Mouse (Mus musculus): ENCODE data around the gene Slc9a3. TPM values are rescaled to one million over a fixed set of nuclear protein-coding genes. Genes with fewer than 3 reads are reported as not detected.

The Slc9a3 gene
- polyA plus RNA-seq, 1 experiment from 2014 or later = 10.3 TPM

GRCm38 (mm10) chr13:74113626-74114191, 7.5 kb upstream of the Slc9a3 start:
- 68% methylated on average over 6 of the region's 6 CpGs for WGBS
- Histone ChIP-seq H3K4me2 (ENCODE audit: low read length) (no peak overlapping the region), H3K36me3 (ENCODE audit: insufficient read depth, low read length) (no peaks in the 10 kb centered on the region), H3K4me3 (replicated peaks; ENCODE audit: low read depth, low read length) (no peak overlapping the region), H3K4me1 (replicated peaks; ENCODE audit: insufficient read depth, low read length) (no peaks in the 10 kb centered on the region), H3K9ac (ENCODE audit: low read depth, low read length) (no peak overlapping the region), H3K27me3 (ENCODE audit: insufficient read depth, low read length) (no peaks in the 10 kb centered on the region), H3K27ac (no peak overlapping the region), H3K9me3 (replicated peaks; ENCODE audit: low read length) (no peaks in the 10 kb centered on the region)
- DNase-seq (ENCODE audit: low spot score) (no peak), ATAC-seq (replicated peaks; ENCODE audit: low FRiP score, low read depth) (no peak; the same call in 1 of the 2 replicates)
- no peak for TF ChIP-seq CTCF (IDR thresholded peaks at IDR 0.05; ENCODE audit: low read depth)

- H3K9me3 ChIP-seq (replicated peaks; ENCODE audit: low read length) = no peaks in the 10 kb centered on the region
- H3K4me2 ChIP-seq (ENCODE audit: low read length) = peak overlapping the region; percentile 56; the same call in 1 of the 2 replicates
- 31% methylated on average over 14 of the region's 14 CpGs for WGBS
- peak overlapping the region; percentile 32 for H3K4me3 ChIP-seq (replicated peaks; ENCODE audit: low read depth, low read length)
- no peaks in the 10 kb centered on the region for H3K36me3 ChIP-seq (ENCODE audit: insufficient read depth, low read length)
- H3K9ac ChIP-seq (ENCODE audit: low read depth, low read length) = peak overlapping the region; percentile 42; the same call in 1 of the 2 replicates
- TF ChIP-seq CTCF (IDR thresholded peaks at IDR 0.05; ENCODE audit: low read depth) = no peak
- peaks cover 14% of the 10 kb centered on the region for H3K27me3 ChIP-seq (ENCODE audit: insufficient read depth, low read length)
- peak; percentile 14 for DNase-seq (ENCODE audit: low spot score)
- H3K27ac ChIP-seq = no peak overlapping the region
- no peaks in the 10 kb centered on the region for H3K4me1 ChIP-seq (replicated peaks; ENCODE audit: insufficient read depth, low read length)
- peak; percentile 52; the same call in 1 of the 2 replicates for ATAC-seq (replicated peaks; ENCODE audit: low FRiP score, low read depth)
Measured at GRCm38 (mm10) chr13:74121795-74122330, 606 bp downstream of the Slc9a3 start.

GRCm38 (mm10) chr13:74122632-74123031, 1.4 kb downstream of the Slc9a3 start:
- H3K4me3 ChIP-seq (replicated peaks; ENCODE audit: low read depth, low read length) = no peak overlapping the region; the same call in 1 of the 2 replicates
- H3K27ac ChIP-seq = no peak overlapping the region
- ATAC-seq (replicated peaks; ENCODE audit: low FRiP score, low read depth) (no peak), DNase-seq (ENCODE audit: low spot score) (no peak)
- H3K9ac ChIP-seq (ENCODE audit: low read depth, low read length) = no peak overlapping the region
- H3K9me3 ChIP-seq (replicated peaks; ENCODE audit: low read length) = no peaks in the 10 kb centered on the region
- H3K4me1 ChIP-seq (replicated peaks; ENCODE audit: insufficient read depth, low read length) = no peaks in the 10 kb centered on the region
- H3K36me3 ChIP-seq (ENCODE audit: insufficient read depth, low read length) = no peaks in the 10 kb centered on the region
- TF ChIP-seq CTCF (IDR thresholded peaks at IDR 0.05; ENCODE audit: low read depth) = no peak
- 62% methylated on average over 3 of the region's 3 CpGs for WGBS
- peaks cover 14% of the 10 kb centered on the region for H3K27me3 ChIP-seq (ENCODE audit: insufficient read depth, low read length)
- H3K4me2 ChIP-seq (ENCODE audit: low read length) = peak overlapping the region; percentile 21; the same call in 1 of the 2 replicates

GRCm38 (mm10) chr13:74127571-74127970, 6.3 kb downstream of the Slc9a3 start:
- peak; percentile 52; the same call in 1 of the 2 replicates for ATAC-seq (replicated peaks; ENCODE audit: low FRiP score, low read depth)
- WGBS = 71% methylated on average over 7 of the region's 7 CpGs

GRCm38 (mm10) chr13:74129909-74130308, 8.7 kb downstream of the Slc9a3 start:
- Histone ChIP-seq H3K9me3 (replicated peaks; ENCODE audit: low read length) (no peaks in the 10 kb centered on the region), H3K27ac (no peak overlapping the region), H3K4me1 (replicated peaks; ENCODE audit: insufficient read depth, low read length) (no peaks in the 10 kb centered on the region), H3K27me3 (ENCODE audit: insufficient read depth, low read length) (no peaks in the 10 kb centered on the region), H3K4me3 (replicated peaks; ENCODE audit: low read depth, low read length) (no peak overlapping the region), H3K36me3 (ENCODE audit: insufficient read depth, low read length) (no peaks in the 10 kb centered on the region), H3K4me2 (ENCODE audit: low read length) (no peak overlapping the region), H3K9ac (ENCODE audit: low read depth, low read length) (no peak overlapping the region)
- no peak for ATAC-seq (replicated peaks; ENCODE audit: low FRiP score, low read depth)
- no peak for DNase-seq (ENCODE audit: low spot score)
- TF ChIP-seq CTCF (IDR thresholded peaks at IDR 0.05; ENCODE audit: low read depth) = no peak
- WGBS = 87% methylated on average over 6 of the region's 6 CpGs

More at GRCm38 (mm10) chr13:74127571-74127970, 6.3 kb downstream of the Slc9a3 start:
- H3K4me1 ChIP-seq (replicated peaks; ENCODE audit: insufficient read depth, low read length) = no peaks in the 10 kb centered on the region
- no peak for TF ChIP-seq CTCF (IDR thresholded peaks at IDR 0.05; ENCODE audit: low read depth)
- no peak overlapping the region for H3K4me3 ChIP-seq (replicated peaks; ENCODE audit: low read depth, low read length)
- H3K9ac ChIP-seq (ENCODE audit: low read depth, low read length) = no peak overlapping the region
- H3K27ac ChIP-seq = no peak overlapping the region
- H3K36me3 ChIP-seq (ENCODE audit: insufficient read depth, low read length) = no peaks in the 10 kb centered on the region
- no peak for DNase-seq (ENCODE audit: low spot score)
- H3K4me2 ChIP-seq (ENCODE audit: low read length) = no peak overlapping the region
- H3K9me3 ChIP-seq (replicated peaks; ENCODE audit: low read length) = no peaks in the 10 kb centered on the region
- H3K27me3 ChIP-seq (ENCODE audit: insufficient read depth, low read length) = no peaks in the 10 kb centered on the region

GRCm38 (mm10) chr13:74138906-74139647, 17.8 kb downstream of the Slc9a3 start:
- Histone ChIP-seq H3K4me2 (ENCODE audit: low read length) (no peak overlapping the region), H3K36me3 (ENCODE audit: insufficient read depth, low read length) (no peaks in the 10 kb centered on the region), H3K4me3 (replicated peaks; ENCODE audit: low read depth, low read length) (no peak overlapping the region), H3K9me3 (replicated peaks; ENCODE audit: low read length) (no peaks in the 10 kb centered on the region), H3K4me1 (replicated peaks; ENCODE audit: insufficient read depth, low read length) (no peaks in the 10 kb centered on the region), H3K27me3 (ENCODE audit: insufficient read depth, low read length) (no peaks in the 10 kb centered on the region), H3K27ac (no peak overlapping the region), H3K9ac (ENCODE audit: low read depth, low read length) (no peak overlapping the region)
- 74% methylated on average over 7 of the region's 7 CpGs for WGBS
- ATAC-seq (replicated peaks; ENCODE audit: low FRiP score, low read depth) (no peak), DNase-seq (ENCODE audit: low spot score) (no peak)
- no peak for TF ChIP-seq CTCF (IDR thresholded peaks at IDR 0.05; ENCODE audit: low read depth)

All from kidney, postnatal 0 days (tissue).